Mouse (Mus musculus) neural tube, embryonic 11.5 days (tissue): ENCODE results near the gene 4933417A18Rik. TPM values are rescaled to one million over a fixed set of nuclear protein-coding genes. Genes with fewer than 3 reads are reported as not detected.
A peak's percentile ranks its signal among the peaks of the same experiment; 100 is the strongest.
"Not testable (repeated sequence)": the region's sequence is repeated elsewhere in the genome, so short reads cannot be mapped to it uniquely, and the experiment has no call there.

Experiments
- ATAC-seq: fragments of 200-750 bp; cut with Nextera tagmentation; 2 replicates; pipeline ENCODE4 v1.8.0; 2017; ENCODE audit warnings: moderate number of reproducible peaks, mild to moderate bottlenecking, moderate TSS enrichment, moderate library complexity; ENCODE audit not compliant: insufficient read depth, low FRiP score, low TSS enrichment
- DNase-seq: peaks from one replicate; pipeline ENCODE4 v3.0.0-alpha.2; 2015; ENCODE audit warnings: low spot score
- H3K27ac ChIP-seq: fragments of 300-500 bp; sonication (generic); 2 replicates; pipeline ENCODE4 v1.5.1; 2014; ENCODE audit warnings: low read depth, mild to moderate bottlenecking, low read length
- H3K27me3 ChIP-seq: fragments of 300-500 bp; sonication (generic); 2 replicates; pipeline ENCODE4 v1.6.1; 2014; ENCODE audit warnings: mild to moderate bottlenecking, low read length, mixed read lengths; ENCODE audit not compliant: control insufficient read depth, insufficient read depth
- H3K36me3 ChIP-seq: fragments of 300-500 bp; sonication (generic); 2 replicates; pipeline ENCODE4 v1.6.1; 2014; ENCODE audit warnings: mild to moderate bottlenecking, low read length, moderate library complexity, mixed read lengths; ENCODE audit not compliant: control insufficient read depth, insufficient read depth
- H3K4me1 ChIP-seq: fragments of 300-500 bp; sonication (generic); 2 replicates; pipeline ENCODE4 v1.6.1; 2014; ENCODE audit warnings: low read length, mixed read lengths; ENCODE audit not compliant: control insufficient read depth, insufficient read depth
- H3K4me2 ChIP-seq: fragments of 300-500 bp; sonication (generic); 2 replicates; pipeline ENCODE4 v1.6.1; 2014; ENCODE audit warnings: low read depth, mild to moderate bottlenecking, moderate library complexity
- H3K4me3 ChIP-seq: fragments of 300-500 bp; sonication (generic); 2 replicates; pipeline ENCODE4 v1.5.1; 2014; ENCODE audit warnings: low read depth, low read length
- H3K9ac ChIP-seq: fragments of 300-500 bp; sonication (generic); 2 replicates; pipeline ENCODE4 v1.6.1; 2014; ENCODE audit warnings: mild to moderate bottlenecking, low read length
- H3K9me3 ChIP-seq: fragments of 300-500 bp; sonication (generic); 2 replicates; pipeline ENCODE4 v1.6.1; 2016; ENCODE audit warnings: low read length; ENCODE audit not compliant: control insufficient read depth
- WGBS: fragments of 180-500 bp; shearing (Covaris S2); extraction: QIAGEN DNeasy Blood & Tissue Kit; methylation state at CpG from one replicate; pipeline ENCODE4 v1.1.7; 2014; 5-methylcytosine and 5-hydroxymethylcytosine counted together
- polyA plus RNA-seq: library from polyadenylated mRNA; unstranded; fragments of >200 nt; fragmentation: Nextera tagmentation; extraction: Ambion mirVana; gene quantifications from 2 replicates; pipeline ENCODE4 v1.2.1, GENCODE M21; 2014

4933417A18Rik gene
- polyA plus RNA-seq, 1 experiment from 2014 or later = not detected

DNA sequence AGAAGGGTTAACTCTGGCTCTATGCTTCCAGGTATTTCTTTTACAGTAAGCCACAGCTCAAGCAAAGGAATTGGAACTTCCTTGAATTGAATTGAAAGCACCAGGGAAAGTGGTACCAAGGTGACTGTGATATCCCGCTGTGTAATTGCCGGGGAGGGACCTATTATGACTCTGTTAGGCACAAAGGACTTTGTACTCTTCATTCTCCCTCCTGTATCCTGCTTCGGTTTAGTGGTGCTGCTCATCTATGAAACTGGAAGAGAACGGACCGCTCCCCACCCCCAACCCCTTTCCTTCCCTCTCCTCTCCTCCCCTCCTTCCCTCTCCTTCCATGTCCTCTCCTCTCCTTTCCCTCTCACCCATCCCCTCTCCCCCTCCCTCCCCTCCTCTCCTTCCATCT lies 40.7 kb downstream of the 4933417A18Rik start:
- no peak overlapping the region for H3K4me3 ChIP-seq

DNA sequence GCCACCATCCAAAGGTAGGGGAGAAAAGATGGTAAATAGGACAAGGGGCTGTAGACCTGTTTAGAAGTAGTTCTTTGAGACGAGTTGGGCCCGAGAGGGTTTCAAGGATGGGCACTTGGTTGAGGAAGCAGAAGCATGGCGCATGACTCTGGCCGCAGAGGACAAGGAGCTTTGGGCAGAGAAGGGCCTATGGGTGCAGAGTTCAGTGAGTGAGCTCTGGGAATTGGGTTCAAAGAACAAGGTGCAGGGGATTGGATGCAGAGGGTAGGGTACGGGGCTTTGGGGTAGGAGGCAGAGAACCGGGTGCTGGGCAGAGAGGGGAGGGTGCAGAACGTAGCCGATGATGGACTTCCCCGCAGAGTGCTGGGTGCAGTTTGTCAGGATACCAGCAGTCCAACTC lies 41.4 kb downstream of the 4933417A18Rik start:
- H3K27me3 ChIP-seq, ATAC-seq, H3K9ac ChIP-seq, H3K4me2 ChIP-seq, H3K4me3 ChIP-seq, DNase-seq, H3K9me3 ChIP-seq, H3K4me1 ChIP-seq, H3K36me3 ChIP-seq, H3K27ac ChIP-seq: not testable (repeated sequence)
- 64% methylated on average over 9 of the region's 9 CpGs for WGBS

More for the DNA sequence above, 40.7 kb downstream of the 4933417A18Rik start:
- H3K9ac ChIP-seq = no peak overlapping the region
- H3K4me1 ChIP-seq = no peaks in the 10 kb centered on the region
- no peaks in the 10 kb centered on the region for H3K36me3 ChIP-seq
- 5% methylated on average over 5 of the region's 5 CpGs for WGBS
- ATAC-seq = no peak
- H3K27ac ChIP-seq = no peak overlapping the region
- peaks cover 5% of the 10 kb centered on the region for H3K27me3 ChIP-seq
- no peak for DNase-seq
- H3K4me2 ChIP-seq = peak overlapping the region; percentile 51
- H3K9me3 ChIP-seq = no peaks in the 10 kb centered on the region

DNA sequence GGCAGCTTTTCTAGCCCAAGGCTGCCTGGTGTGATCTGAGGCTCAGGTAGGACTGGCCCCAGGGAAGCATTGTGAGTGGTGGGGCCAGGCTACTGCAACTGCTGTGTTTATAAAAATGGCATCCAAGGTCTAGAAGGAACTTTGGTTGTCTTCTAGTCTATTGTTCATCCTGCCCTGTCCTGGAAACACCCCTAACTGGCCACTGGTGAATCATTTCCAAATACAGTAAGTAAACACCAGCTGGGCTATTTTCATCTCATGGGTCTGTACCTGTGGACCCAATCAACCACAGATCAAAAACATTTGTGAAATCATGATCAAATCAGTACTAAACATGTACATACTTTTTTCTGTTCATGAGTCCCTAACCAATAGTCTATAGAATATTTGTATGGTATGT lies 48.2 kb downstream of the 4933417A18Rik start:
- H3K4me1 ChIP-seq, H3K36me3 ChIP-seq, H3K4me3 ChIP-seq, H3K4me2 ChIP-seq, H3K27me3 ChIP-seq, H3K27ac ChIP-seq, ATAC-seq, DNase-seq, H3K9me3 ChIP-seq, H3K9ac ChIP-seq: not testable (repeated sequence)

DNA sequence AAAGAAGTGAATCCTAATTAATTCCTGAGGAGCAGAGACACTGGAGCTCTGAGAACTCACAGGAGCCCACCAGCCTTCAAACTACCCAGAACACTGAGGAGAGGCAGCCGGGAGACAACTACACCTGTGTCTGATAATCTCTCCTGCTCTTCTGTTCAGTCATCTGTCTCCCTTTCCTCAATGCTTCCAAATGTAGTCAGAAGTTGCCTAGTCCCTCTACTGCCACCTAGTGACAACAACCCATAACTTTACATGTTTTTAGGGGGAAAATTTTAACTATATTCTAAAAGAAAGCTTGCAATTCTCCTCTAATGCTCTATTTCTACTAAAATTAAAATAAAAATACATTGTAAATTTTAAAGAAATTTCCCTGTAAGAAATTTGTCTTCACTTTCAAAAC lies 48.9 kb downstream of the 4933417A18Rik start:
- 39% methylated on average over 1 of the region's 1 CpGs for WGBS
- no peak overlapping the region for H3K27ac ChIP-seq
- peaks cover 2% of the 10 kb centered on the region; the same call in 1 of the 2 replicates for H3K36me3 ChIP-seq
- H3K9me3 ChIP-seq = no peaks in the 10 kb centered on the region
- H3K4me1 ChIP-seq = no peaks in the 10 kb centered on the region
- no peak overlapping the region for H3K4me2 ChIP-seq
- no peak overlapping the region for H3K4me3 ChIP-seq
- DNase-seq (no peak), ATAC-seq (no peak)
- no peaks in the 10 kb centered on the region for H3K27me3 ChIP-seq
- H3K9ac ChIP-seq = no peak overlapping the region

DNA sequence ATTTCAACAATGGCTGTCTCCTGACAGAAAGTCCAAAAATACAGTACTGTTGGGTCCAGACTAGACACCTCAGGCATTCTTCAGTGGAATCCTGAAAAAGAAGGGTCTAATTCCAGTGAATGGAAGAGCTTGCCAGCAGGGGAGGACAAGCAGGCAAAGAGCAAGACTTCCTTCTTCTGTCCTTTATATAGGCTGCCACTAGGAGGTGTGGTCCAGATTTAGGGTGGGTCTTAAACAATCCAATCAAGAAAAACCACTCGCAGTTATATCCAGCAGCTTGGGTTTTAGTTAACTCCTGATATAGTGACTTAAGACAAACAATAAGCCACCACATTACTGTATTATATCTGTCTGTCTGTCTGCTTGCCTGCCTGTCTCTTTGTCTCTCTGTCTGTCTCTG lies 49.6 kb downstream of the 4933417A18Rik start:
- Histone ChIP-seq H3K27me3 (no peaks in the 10 kb centered on the region), H3K9ac (no peak overlapping the region), H3K36me3 (peaks cover 2% of the 10 kb centered on the region; the same call in 1 of the 2 replicates), H3K27ac (no peak overlapping the region), H3K4me3 (no peak overlapping the region), H3K9me3 (no peaks in the 10 kb centered on the region), H3K4me2 (no peak overlapping the region), H3K4me1 (no peaks in the 10 kb centered on the region)
- WGBS = 65% methylated on average over 1 of the region's 1 CpGs
- ATAC-seq (no peak), DNase-seq (no peak)

DNA sequence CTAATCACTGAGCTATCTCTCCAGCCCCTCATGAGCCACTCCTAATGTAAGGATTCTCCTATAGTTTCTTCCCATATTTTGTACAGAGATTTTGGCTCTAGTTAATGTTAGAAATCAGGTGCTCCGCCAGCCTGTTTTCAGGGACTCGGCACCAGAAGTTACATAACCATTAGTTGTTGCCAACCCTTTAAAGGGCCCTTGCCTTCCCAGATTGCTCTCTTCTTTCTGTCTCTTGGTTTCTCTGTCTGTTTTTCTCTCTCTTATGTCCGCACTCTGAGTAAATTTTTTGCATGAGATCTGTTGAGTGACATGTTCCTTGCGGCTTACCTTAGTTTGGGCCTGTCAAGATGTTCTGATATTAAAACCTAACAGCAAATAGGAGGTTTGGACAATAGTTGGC lies 51.9 kb downstream of the 4933417A18Rik start:
- Histone ChIP-seq H3K4me2 (no peak overlapping the region), H3K36me3 (peaks cover 5% of the 10 kb centered on the region), H3K27ac (no peak overlapping the region)

DNA sequence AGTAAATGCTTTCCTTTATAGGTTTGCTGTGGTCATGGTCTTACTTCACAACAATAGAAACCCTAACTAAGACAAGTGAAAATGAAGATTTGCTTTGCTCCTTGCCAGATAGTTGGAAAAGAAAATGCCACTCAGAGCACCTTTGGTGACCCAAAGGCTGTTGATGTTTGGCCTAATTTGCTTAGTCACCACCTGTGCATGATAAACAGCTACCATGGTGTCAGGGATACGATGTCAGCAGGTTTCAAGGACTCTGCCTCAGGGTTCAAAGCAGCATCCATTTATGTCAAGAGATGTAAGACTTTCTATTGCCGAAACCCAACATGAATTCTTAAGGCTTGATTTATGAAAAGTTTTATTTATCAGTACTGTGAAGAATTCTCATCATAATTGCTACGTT lies 53.2 kb downstream of the 4933417A18Rik start:
- H3K36me3 ChIP-seq = peaks cover 5% of the 10 kb centered on the region
- WGBS = 93% methylated on average over 3 of the region's 3 CpGs

More for the DNA sequence above, 51.9 kb downstream of the 4933417A18Rik start:
- ATAC-seq = no peak
- Histone ChIP-seq H3K4me3 (no peak overlapping the region), H3K9ac (no peak overlapping the region), H3K27me3 (no peaks in the 10 kb centered on the region), H3K9me3 (no peaks in the 10 kb centered on the region), H3K4me1 (no peaks in the 10 kb centered on the region)
- WGBS = 93% methylated on average over 4 of the region's 4 CpGs
- DNase-seq = no peak

DNA sequence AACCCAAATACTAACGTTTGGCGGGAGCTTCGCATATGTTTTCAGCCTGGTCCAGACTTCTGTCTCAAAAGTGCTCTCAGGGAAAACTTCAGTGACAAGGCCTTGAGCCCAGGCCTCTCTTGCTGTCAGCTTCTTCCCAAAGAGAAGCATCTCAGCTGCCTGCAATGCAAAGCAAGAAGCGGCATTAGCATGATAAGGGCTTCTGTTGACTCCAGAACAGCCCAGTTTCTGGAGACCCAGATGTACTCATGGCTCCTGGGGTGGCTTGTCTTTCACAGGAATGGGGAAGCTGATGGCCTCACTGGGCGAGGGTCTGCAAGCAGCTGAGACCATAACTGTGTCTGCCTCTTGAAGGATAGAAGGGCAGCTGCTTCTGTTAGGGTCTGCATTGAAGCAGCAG lies 54.4 kb downstream of the 4933417A18Rik start:
- H3K9ac ChIP-seq, H3K36me3 ChIP-seq, ATAC-seq, H3K4me2 ChIP-seq, DNase-seq, H3K9me3 ChIP-seq, H3K4me3 ChIP-seq, H3K27me3 ChIP-seq, H3K27ac ChIP-seq, H3K4me1 ChIP-seq: not testable (repeated sequence)
- 61% methylated on average over 5 of the region's 5 CpGs for WGBS

More for the DNA sequence above, 53.2 kb downstream of the 4933417A18Rik start:
- Histone ChIP-seq H3K9me3 (no peaks in the 10 kb centered on the region), H3K27ac (no peak overlapping the region), H3K9ac (no peak overlapping the region), H3K4me2 (no peak overlapping the region), H3K4me1 (no peaks in the 10 kb centered on the region), H3K4me3 (no peak overlapping the region), H3K27me3 (no peaks in the 10 kb centered on the region)
- DNase-seq (no peak), ATAC-seq (no peak)

DNA sequence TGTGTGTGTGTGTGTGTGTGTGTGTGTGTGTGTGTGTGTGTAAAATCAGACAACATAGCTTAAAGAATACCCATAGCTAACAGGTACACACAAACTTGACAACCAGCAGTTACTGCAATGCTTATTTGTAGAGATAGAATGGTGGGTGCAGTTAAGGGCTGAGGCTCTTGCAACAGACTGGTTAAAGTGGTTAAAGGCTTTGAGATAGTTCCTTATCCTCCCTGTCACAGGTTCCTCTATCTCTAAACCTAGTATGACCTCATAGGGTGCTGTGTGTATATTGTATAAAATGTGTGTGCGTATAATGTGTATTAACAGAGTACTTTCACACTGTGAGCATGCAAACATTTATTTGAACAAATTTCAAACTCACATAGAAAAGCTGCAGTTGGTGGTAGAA lies 59.3 kb downstream of the 4933417A18Rik start:
- ATAC-seq, H3K4me1 ChIP-seq, H3K4me3 ChIP-seq, H3K4me2 ChIP-seq, DNase-seq, H3K36me3 ChIP-seq, H3K27me3 ChIP-seq, H3K27ac ChIP-seq, H3K9ac ChIP-seq, H3K9me3 ChIP-seq: not testable (repeated sequence)
- 100% methylated on average over 1 of the region's 1 CpGs for WGBS
